Mouse (Mus musculus) spleen, embryonic (tissue): ENCODE data around the gene Rpl18a.

ENCODE experiments used
- CTCF ChIA-PET: fragments of 350-600 bp; sonication (Branson Sonifier 250); formaldehyde crosslinking; loops from one replicate; lab custom pipeline; 2022; lab: Charles Lee

Gene Rpl18a

DNA sequence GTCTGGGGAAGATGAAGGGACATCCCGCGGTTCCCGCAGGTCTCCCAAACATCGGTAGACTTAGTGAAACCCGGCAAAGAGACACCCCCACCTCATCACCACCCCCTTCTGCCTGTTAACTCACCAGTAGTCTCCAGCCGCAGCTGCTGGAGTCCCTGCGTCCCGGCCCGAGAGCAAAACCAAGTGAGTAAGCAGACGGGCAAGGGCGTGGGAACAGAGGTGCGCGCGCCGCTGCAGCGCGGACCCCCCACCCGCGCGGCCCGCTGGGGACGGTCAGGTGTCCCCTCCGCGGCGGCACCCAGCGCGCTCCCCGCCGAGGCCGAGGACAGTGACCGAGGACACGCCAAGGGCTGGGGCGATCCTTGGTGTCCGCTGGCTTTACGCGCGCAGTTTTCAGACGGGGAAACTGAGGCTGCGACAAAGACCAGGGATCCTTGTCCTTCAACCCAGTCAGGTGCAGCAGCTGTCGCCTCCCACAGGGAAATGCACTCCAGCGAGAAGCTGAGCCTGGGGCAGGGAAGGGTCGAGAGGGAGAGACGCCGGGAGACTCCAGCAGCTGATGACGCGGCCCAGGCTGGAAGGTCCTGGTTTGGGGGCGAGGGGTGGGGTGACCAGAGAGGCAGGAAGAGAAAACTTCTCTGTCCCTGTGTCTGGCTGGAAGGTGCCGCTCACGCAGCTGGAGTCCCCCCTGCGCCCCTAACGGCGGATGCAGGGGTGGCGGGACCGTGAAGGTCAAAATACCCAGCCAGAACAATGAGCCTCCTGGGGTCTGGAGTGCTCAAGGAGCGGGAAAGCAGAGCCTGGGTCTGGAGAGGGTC is 34.2 kb downstream of the Rpl18a start, which contains the start of gene Kcnn1:
Gene Kcnn1, minus strand, starts transcription at position 435 of the 818 bp plus-strand sequence.
- CTCF ChIA-PET = interaction anchor here (0.8 kb wide), 1 partner anchor 724 kb away, joined by 6 read pairs; no protein-coding TSS in a partner anchor

DNA sequence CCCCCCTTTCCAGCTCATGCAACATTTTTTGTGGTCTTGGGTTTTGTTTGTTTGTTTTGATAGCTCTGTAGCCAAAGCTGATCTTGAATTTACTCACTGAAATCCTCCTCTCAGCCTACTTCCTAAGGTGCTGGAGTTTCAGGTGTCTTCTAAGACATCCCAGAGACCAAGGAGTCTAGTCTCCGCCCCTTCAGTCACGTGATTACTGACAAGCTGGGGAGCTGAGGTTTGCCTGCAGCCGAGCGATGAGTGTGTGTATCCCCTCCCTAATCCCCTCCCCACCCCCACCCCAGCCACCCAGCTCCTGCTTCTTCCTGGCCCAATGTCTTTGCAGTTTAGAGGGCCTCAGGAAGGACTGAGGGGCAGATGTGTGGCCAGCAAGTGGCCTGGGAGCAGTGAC is 39.7 kb downstream of the Rpl18a start:
- CTCF ChIA-PET = interaction anchor here (0.9 kb wide), 1 partner anchor 11 kb away, joined by 3 read pairs; no protein-coding TSS in a partner anchor

DNA sequence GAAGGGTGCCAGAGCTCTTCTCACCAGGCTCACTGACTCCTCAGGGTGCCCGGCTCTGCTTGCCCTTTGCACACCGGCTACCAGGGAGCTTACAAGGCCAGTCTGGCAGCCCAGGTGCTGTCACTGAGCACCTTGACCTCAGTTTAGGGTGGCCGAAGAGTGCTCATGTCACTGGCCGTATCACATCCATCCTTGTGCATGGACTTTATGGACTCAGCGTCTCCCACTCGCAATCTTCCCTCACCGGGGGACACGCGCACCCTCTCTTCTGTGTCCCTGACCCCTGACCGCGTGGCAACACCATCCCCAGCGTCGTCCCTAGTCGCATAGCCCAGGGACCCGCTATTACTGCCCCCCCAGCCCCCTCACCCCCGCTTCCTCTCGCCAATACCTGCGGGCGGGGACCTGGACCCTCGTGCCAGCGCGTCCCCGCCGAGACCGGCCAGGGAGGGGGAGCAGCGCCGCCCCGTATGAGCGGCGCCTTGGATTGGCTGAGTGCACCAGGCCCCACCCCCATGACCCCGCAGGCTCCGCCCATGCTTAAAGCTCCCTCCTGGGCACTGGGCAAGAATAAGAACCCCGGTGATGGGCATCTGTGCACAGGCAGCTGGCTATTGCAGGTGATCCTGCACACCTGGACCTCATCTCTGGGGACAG is 40.5 kb downstream of the Rpl18a start:
- CTCF ChIA-PET = interaction anchor here (0.9 kb wide), 1 partner anchor 10 kb away, joined by 3 read pairs; no protein-coding TSS in a partner anchor

DNA sequence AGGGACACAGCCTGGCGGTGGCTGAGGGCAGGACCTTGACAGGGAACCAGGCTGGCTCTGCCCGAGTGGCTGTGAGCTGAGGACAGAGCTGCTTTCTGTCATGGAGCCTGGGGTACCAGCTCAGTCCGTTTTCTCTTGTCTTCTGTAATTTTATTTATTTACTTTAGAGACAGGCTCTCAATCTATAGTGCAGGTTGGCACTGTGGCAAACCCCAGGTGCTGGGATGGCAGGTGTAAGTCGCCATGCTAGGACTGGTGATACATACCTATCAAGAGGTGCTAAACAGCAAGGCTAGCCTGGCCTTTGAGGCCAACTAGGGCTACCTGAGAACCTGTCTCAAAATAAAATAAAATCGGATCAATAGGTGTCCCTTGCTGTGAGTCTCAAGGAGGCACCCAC is 41.2 kb downstream of the Rpl18a start:
- CTCF ChIA-PET = no interaction called here

- CTCF ChIA-PET = no interaction called here
Measured at GRCm38 (mm10) chr8:70853863-70854262, 43.3 kb downstream of the Rpl18a start.

DNA sequence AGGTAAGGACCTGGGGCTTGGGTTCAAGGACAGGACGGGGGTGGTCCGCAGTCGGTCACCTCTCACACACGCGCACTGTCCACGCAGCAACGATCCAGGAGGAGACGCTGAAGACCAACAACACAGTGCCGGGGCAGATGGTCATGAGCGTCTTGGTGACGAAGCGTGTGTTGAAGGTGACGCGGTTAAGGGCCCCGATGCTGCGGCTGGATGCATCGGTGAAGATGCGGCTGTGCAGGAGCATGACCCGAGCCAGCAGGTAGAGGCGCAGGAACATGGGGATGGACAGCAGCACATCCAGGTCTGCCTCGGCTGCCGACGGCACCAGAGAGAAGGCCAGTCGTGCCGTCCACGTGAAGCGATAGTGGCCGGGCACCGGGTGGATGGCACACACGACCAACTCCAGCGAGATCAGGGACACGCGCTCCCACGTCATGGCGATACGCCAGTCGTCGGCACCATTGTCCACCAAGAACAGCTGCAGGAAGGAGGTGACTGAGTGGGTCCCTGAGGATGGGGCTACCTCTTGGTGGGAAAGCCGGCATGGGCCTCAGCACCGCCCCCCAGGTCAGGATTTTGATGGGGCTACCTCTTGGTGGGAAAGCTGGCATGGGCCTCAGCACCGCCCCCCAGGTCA is 44.5 kb downstream of the Rpl18a start:
- CTCF ChIA-PET = interaction anchor here (0.6 to 0.7 kb wide), 2 partner anchors 222 to 290 kb away, joined by 3 to 9 read pairs; no protein-coding TSS in a partner anchor

- CTCF ChIA-PET = no interaction called here
Measured at GRCm38 (mm10) chr8:70851837-70852236, 45.4 kb downstream of the Rpl18a start.

DNA sequence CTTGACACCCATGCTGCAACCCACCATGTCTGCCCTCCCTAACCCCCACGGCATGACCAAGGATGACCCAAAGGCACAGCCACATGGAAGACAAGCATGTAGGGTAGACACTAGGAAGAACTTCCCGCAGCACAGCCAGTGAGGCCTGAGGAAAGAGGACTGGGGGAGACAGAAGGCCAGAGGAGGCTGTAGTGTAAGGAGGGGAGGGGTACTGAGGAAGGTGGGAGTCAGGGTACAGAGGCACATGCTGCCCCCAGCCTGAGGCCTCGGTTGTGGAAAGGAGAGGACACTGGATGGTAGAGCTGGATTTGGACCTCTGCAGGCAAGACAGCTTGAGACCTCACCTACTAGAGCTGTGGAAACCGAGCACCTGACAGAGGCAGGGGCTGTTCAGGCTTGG is 46.3 kb downstream of the Rpl18a start:
- CTCF ChIA-PET = no interaction called here

- CTCF ChIA-PET = no interaction called here
Measured at GRCm38 (mm10) chr8:70850132-70850845, 46.9 kb downstream of the Rpl18a start.

DNA sequence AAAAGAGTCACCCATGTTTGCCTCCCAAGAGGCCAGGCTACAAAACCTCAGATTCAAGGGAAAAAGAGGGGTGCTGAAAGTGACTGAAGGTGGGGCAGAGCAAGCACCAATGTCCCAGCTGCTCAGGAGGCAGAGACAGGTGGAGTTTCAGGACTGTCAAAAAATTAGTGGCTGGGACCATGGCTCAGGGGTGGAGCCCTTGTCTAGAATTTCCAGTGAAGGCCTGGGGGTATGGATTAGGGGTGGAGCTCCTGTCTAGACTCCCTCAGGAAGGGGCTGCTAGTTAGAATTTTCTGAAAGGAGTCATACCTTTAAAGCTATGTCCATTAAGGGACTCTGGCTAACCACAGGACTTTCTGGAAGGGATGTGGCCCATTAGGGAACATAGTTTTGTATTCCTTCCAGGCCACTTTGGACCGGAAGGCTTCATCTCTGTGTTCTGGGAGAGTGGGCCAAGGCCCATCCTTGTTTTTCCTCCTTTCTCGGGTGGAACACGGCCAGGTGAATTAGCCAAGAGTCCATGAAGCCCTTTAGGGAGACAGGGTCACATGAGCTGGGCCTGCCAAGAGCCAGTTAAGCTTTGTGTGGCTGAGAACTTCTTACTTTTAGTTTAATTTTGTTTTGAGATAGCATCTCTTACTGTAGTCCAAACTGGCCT is 47.8 kb downstream of the Rpl18a start:
- CTCF ChIA-PET = no interaction called here

- CTCF ChIA-PET = interaction anchor here (0.6 to 0.7 kb wide), 2 partner anchors 11 to 18 kb away, joined by 3 read pairs; no protein-coding TSS in a partner anchor
Measured at GRCm38 (mm10) chr8:70846371-70847154, 50.6 kb downstream of the Rpl18a start.

DNA sequence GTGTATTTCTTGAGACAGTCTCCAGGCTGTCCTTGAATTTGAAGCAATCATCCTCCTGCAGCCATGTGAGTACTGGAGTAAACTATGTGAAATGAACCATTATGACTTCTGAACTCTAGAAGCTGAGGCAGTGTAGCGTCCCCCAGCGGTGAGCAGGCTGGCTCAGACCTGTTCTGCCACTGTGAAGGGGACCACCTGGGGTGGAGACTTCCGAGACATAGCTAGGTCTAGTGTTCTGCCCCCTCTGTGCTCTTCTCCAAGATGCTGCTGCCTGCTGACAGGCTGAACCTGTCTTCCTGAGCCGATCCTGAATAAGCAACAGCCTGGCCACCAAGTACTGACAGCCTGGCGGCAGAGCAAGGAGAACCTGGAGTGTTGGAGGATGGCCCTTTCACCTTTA is 52.1 kb downstream of the Rpl18a start:
- CTCF ChIA-PET = interaction anchor here (0.5 to 1.9 kb wide), 7 partner anchors 10 to 114 kb away, joined by 3 to 17 read pairs (median 4); no protein-coding TSS in a partner anchor
